Mouse (Mus musculus): ENCODE measurements at regions not wholly inside any gene's neighbourhood (a gene's known extent, or its start where the extent isn't known, plus 50 kb on each side); places are given as distances from the start of the nearest gene placed in this dataset.
A peak's percentile ranks its signal among the peaks of the same experiment; 100 is the strongest.

GRCm38 (mm10) chr8:116177946-116178345 is 326.8 kb upstream of the Dynlrb2 start:
- Histone ChIP-seq H3K4me3 (replicated peaks; ENCODE audit: extremely low read depth, low read depth, low read length) (no peak overlapping the region), H3K4me1 (ENCODE audit: control insufficient read depth, insufficient read depth, low read length) (no peaks in the 10 kb centered on the region; the same call in 1 of the 2 replicates)
- WGBS: 58% methylated on average over 2 of the region's 2 CpGs
- TF ChIP-seq CTCF (IDR thresholded peaks at IDR 0.05; ENCODE audit: insufficient read depth, low read length) (no peak), POLR2A (IDR thresholded peaks at IDR 0.05; ENCODE audit: borderline replicate concordance, extremely low read depth, low read depth, low read length) (no peak)
- no peak for DNase-seq

GRCm38 (mm10) chr8:116174891-116175290 is 329.9 kb upstream of the Dynlrb2 start:
- Histone ChIP-seq H3K4me3 (replicated peaks; ENCODE audit: extremely low read depth, low read depth, low read length) (no peak overlapping the region), H3K4me1 (ENCODE audit: control insufficient read depth, insufficient read depth, low read length) (no peaks in the 10 kb centered on the region; the same call in 1 of the 2 replicates)
- TF ChIP-seq CTCF (IDR thresholded peaks at IDR 0.05; ENCODE audit: insufficient read depth, low read length) (no peak), POLR2A (IDR thresholded peaks at IDR 0.05; ENCODE audit: borderline replicate concordance, extremely low read depth, low read depth, low read length) (no peak)
- DNase-seq: no peak
- 46% methylated on average over 3 of the region's 3 CpGs for WGBS

DNA sequence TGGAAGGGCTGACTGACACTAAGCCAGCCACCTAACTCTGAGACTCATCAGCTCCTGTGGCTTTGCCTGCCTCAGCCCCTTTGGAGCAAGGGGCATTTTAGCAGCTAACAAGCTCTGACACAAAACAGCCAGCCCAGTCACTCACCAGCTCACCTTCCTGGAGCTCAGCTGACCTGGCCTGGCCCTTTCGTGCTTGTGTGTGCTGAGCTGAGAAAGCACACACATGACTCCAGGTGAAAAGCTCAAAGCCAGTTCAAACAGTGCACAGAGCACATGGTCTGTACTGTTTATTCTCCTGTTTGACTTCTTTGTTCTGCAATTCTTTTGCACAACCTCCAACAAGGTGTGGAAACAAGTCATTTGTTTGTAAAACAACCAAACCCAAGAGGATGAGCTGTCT is 330.8 kb upstream of the Dynlrb2 start:
- DNase-seq: no peak
- 44% methylated on average over 1 of the region's 1 CpGs for WGBS
- no peak for TF ChIP-seq CTCF (IDR thresholded peaks at IDR 0.05; ENCODE audit: insufficient read depth, low read length)
- H3K4me3 ChIP-seq (replicated peaks; ENCODE audit: extremely low read depth, low read depth, low read length): no peak overlapping the region
- H3K4me1 ChIP-seq (ENCODE audit: control insufficient read depth, insufficient read depth, low read length): no peaks in the 10 kb centered on the region; the same call in 1 of the 2 replicates

DNA sequence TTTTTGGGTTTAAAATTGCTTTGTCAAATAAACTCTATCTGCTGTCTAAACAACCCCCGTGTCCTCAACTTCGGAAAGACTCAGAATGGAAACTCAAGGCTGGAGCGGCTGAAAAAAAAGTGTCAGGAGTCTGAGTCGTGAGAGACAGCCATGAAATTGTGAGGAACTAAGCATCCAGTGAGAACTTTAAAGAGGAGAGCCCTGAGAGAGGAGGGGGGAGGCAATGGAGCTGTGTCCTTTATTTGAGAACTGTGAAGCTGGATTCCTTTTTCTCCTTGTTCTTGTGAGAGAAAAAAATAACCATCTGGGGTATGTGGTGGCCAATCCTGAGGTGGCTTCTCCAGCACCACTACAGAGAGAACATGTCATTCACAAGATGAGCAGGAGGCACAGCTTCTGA is 336.9 kb upstream of the Dynlrb2 start:
- TF ChIP-seq POLR2A (IDR thresholded peaks at IDR 0.05; ENCODE audit: borderline replicate concordance, extremely low read depth, low read depth, low read length): no peak
- no peak for TF ChIP-seq CTCF (IDR thresholded peaks at IDR 0.05; ENCODE audit: insufficient read depth, low read length)
- DNase-seq: no peak
- H3K4me3 ChIP-seq (replicated peaks; ENCODE audit: extremely low read depth, low read depth, low read length): no peak overlapping the region
- no peaks in the 10 kb centered on the region for H3K4me1 ChIP-seq (ENCODE audit: control insufficient read depth, insufficient read depth, low read length)
- WGBS: 42% methylated on average over 4 of the region's 4 CpGs

- no peak for TF ChIP-seq CTCF (IDR thresholded peaks at IDR 0.05; ENCODE audit: insufficient read depth, low read length)
- TF ChIP-seq POLR2A (IDR thresholded peaks at IDR 0.05; ENCODE audit: borderline replicate concordance, extremely low read depth, low read depth, low read length): no peak
- Histone ChIP-seq H3K4me3 (replicated peaks; ENCODE audit: extremely low read depth, low read depth, low read length) (no peak overlapping the region), H3K4me1 (ENCODE audit: control insufficient read depth, insufficient read depth, low read length) (no peaks in the 10 kb centered on the region)
- DNase-seq: no peak
- 43% methylated on average over 8 of the region's 8 CpGs for WGBS
Observed at GRCm38 (mm10) chr8:116164989-116165299, 339.8 kb upstream of the Dynlrb2 start.

DNA sequence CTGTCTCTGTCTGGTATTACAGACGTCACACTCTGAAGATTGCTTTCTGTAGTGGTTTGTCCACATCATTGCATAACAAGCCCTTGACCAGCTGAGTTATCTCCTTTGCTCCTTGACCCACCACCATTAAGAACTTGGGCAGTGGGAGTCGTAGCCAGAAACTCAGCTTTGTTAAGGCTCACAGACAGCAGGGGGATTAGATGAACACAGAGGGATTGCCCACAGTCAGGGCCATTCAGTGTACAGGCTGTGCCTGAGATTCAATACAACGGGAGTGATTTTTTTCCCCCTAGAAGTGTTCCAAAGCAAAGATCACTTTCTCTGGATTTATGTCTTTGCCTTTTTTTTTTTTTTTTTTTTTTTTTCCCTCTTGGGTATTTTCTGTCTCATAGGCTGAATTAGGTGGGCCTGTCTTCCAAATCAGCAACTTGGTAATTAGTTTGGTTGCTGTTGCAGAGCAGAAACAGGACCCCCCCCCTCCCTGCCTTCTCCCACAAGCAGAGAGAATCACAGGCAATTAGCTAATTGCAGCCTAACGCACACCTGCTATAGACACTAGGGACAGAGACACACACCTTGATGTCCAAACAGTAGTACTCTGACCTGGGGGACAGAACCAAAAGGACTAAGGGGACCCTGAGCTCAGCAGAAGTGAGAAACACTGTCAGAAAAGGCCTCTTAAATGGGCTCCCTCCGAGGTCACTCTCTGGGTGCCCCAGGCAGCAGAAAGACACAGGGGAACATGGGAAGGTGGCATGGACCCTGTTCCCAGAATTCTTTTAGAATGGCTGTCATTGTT is 340.4 kb upstream of the Dynlrb2 start:
- no peaks in the 10 kb centered on the region for H3K4me1 ChIP-seq (ENCODE audit: control insufficient read depth, insufficient read depth, low read length)
- H3K4me3 ChIP-seq (replicated peaks; ENCODE audit: extremely low read depth, low read depth, low read length): no peak overlapping the region
- TF ChIP-seq POLR2A (IDR thresholded peaks at IDR 0.05; ENCODE audit: borderline replicate concordance, extremely low read depth, low read depth, low read length): no peak
- no peak for TF ChIP-seq CTCF (IDR thresholded peaks at IDR 0.05; ENCODE audit: insufficient read depth, low read length)
- no peak for DNase-seq
- 61% methylated on average over 5 of the region's 5 CpGs for WGBS

DNA sequence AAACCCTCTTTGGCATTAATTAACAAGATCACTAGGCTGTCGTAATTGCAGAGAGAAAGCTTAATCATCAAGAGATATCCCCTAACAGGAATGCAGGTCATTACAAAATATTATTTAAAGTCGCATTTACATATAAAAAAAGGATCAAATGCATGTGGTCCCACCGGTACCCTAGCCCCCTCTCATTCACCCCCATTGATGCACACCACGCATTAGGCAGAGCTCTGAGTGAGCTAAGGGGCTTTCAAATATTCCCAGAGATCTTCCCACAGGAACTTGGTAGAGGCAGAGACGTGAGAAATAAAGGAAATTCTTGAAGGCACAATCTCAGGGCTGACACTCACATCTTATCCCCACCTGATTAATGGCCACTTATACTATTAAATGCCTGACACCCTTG is 343.8 kb upstream of the Dynlrb2 start:
- Histone ChIP-seq H3K4me3 (replicated peaks; ENCODE audit: extremely low read depth, low read depth, low read length) (no peak overlapping the region), H3K4me1 (ENCODE audit: control insufficient read depth, insufficient read depth, low read length) (no peaks in the 10 kb centered on the region)
- 65% methylated on average over 5 of the region's 5 CpGs for WGBS
- DNase-seq: no peak
- TF ChIP-seq POLR2A (IDR thresholded peaks at IDR 0.05; ENCODE audit: borderline replicate concordance, extremely low read depth, low read depth, low read length): no peak
- TF ChIP-seq CTCF (IDR thresholded peaks at IDR 0.05; ENCODE audit: insufficient read depth, low read length): no peak

DNA sequence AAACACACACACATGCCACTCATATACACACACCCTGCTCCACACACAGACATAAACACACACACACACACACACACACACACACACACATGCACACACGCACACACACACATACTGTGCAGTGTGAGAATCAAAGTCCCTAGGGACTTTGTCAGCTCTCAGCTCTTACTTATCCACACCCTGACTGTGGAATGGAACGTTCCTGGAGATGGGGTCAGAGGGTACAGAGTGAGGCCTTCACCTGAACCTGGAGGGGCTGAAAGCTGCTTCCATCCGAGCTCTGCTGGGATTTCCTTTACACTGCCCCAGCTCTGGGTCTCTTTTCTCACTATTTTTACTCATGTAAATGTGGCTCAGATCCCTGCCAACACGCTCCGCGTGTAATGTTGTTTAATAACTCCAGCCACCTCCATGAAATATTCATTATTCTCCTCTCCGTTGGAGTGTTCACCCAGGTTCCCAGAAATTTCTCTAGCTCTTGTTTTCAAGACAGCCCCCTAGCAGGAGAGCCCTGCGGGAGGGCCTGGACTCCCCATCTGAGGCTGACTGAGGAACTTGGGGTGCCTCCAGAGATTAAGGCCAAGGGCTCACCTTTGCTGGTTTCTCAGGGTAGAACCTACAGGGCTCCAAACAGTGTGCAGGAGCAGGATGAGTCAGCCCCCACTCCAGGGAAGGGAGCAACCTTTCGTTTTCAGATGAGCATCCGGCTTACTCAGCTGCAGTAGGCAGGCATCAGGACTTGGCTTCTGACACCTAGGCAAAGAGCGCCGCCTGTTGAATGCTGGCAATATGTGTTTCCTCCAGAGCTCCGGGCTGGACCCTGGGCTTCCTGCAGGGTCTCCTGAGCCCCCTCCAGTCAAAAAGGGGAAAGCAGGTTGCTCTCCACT is 360.8 kb upstream of the Dynlrb2 start:
- WGBS: 47% methylated on average over 13 of the region's 13 CpGs
- DNase-seq: peak; percentile 32
- TF ChIP-seq POLR2A (IDR thresholded peaks at IDR 0.05; ENCODE audit: borderline replicate concordance, extremely low read depth, low read depth, low read length) (no peak), CTCF (IDR thresholded peaks at IDR 0.05; ENCODE audit: insufficient read depth, low read length) (peak; percentile 58; the same call in 1 of the 2 replicates)
- H3K4me3 ChIP-seq (replicated peaks; ENCODE audit: extremely low read depth, low read depth, low read length): no peak overlapping the region
- H3K4me1 ChIP-seq (ENCODE audit: control insufficient read depth, insufficient read depth, low read length): no peaks in the 10 kb centered on the region

DNA sequence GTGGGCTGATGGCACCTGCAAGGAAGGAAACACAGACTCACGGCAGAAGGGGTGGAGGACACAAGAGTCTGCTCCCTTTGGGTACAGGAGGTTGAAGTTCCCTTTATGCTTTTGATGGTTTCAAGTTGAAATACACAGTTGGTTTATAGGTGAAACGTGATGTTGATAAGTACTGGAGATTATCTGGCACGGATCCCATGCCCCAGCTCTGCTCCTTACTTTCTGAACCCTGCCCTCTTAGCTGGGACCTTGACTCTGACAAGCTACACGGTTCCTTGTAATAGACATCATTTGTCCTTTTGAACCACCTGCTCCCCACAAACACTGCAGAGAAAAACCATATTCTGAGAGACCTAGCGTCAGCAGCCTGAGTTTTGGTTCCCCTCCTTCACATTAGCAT is 363.4 kb upstream of the Dynlrb2 start:
- TF ChIP-seq CTCF (IDR thresholded peaks at IDR 0.05; ENCODE audit: insufficient read depth, low read length): no peak
- TF ChIP-seq POLR2A (IDR thresholded peaks at IDR 0.05; ENCODE audit: borderline replicate concordance, extremely low read depth, low read depth, low read length): no peak
- 73% methylated on average over 5 of the region's 5 CpGs for WGBS
- Histone ChIP-seq H3K4me1 (ENCODE audit: control insufficient read depth, insufficient read depth, low read length) (no peaks in the 10 kb centered on the region), H3K4me3 (replicated peaks; ENCODE audit: extremely low read depth, low read depth, low read length) (no peak overlapping the region)
- no peak for DNase-seq
